Mouse (Mus musculus) E14TG2a.4 (cell line): Measurements from ENCODE around the gene Eif4g2.

Source experiments
- CTCF ChIP-seq: conservative IDR thresholded peaks from 2 replicates; pipeline ENCODE4 v1.5.1; 2014; ENCODE audit warnings: low read length
- POU5F1 ChIP-seq: IDR thresholded peaks from 2 replicates; pipeline ENCODE4 v1.6.1; 2014; ENCODE audit warnings: low read length, borderline replicate concordance

DNA sequence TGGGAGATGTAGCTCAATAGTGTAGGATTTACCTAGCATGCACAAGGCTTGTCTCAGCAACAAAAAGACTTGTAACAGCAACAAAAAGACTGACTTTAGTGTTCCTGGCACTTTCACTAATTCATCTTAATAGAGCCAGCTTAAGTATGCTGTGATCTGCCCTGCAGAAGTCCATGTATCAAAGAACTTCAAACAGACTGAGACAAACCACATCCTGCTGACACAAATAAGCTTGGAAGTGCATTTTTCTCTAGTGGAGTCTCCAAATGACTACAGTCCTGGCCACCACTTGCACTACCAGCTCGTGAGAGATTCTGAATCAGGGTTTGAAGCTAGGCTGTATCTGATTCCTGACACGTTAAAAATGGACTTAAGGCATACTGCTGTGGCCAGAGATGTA is 26.7 kb upstream of the Eif4g2 start:
- TF ChIP-seq CTCF (no peak), POU5F1 (no peak)
